Mouse (Mus musculus) adrenal gland, postnatal 14 days (tissue): Measurements from ENCODE around the gene Arfgap2. TPM values are rescaled to one million over a fixed set of nuclear protein-coding genes. Genes with fewer than 3 reads are reported as not detected.
A peak's percentile ranks its signal among the peaks of the same experiment; 100 is the strongest.

Source experiments
- DNase-seq: peaks from one replicate; pipeline ENCODE4 v3.0.0; 2021; ENCODE audit warnings: mixed read lengths
- total RNA-seq: library from RNA; stranded (reverse); gene quantifications from 2 replicates; pipeline ENCODE4 v1.2.3, GENCODE M21; 2021

Gene Arfgap2
- total RNA-seq, 1 experiment from 2014 or later = 82.6 TPM

GRCm38 (mm10) chr2:91258830-91259229 is 5.9 kb upstream of the Arfgap2 start:
- no peak for DNase-seq

GRCm38 (mm10) chr2:91259493-91259892 is 5.3 kb upstream of the Arfgap2 start:
- DNase-seq = no peak

GRCm38 (mm10) chr2:91263692-91264660 is 798 bp upstream of the Arfgap2 start:
- DNase-seq = peak; percentile 53

- no peak for DNase-seq
These were observed 3.3 kb downstream of the Arfgap2 start for GRCm38 (mm10) chr2:91268042-91268441.

GRCm38 (mm10) chr2:91268706-91269105 is 3.9 kb downstream of the Arfgap2 start:
- DNase-seq = no peak

GRCm38 (mm10) chr2:91269687-91270133 is 4.9 kb downstream of the Arfgap2 start:
- no peak for DNase-seq

- peak; percentile 73 for DNase-seq
These were observed 14.1 kb downstream of the Arfgap2 start for GRCm38 (mm10) chr2:91278749-91279371.

- no peak for DNase-seq
These were observed 14.6 kb downstream of the Arfgap2 start for GRCm38 (mm10) chr2:91279372-91279755.

- DNase-seq = no peak
These were observed 16.6 kb downstream of the Arfgap2 start for GRCm38 (mm10) chr2:91281366-91281765.

GRCm38 (mm10) chr2:91283972-91284371 is 19.2 kb downstream of the Arfgap2 start:
- no peak for DNase-seq

- DNase-seq = no peak
These were observed 19.8 kb downstream of the Arfgap2 start for GRCm38 (mm10) chr2:91284375-91285199.

- peak; percentile 87 for DNase-seq
These were observed 21.2 kb downstream of the Arfgap2 start for GRCm38 (mm10) chr2:91285885-91286505.

- DNase-seq = no peak
These were observed 22.8 kb downstream of the Arfgap2 start for GRCm38 (mm10) chr2:91287563-91287962.

GRCm38 (mm10) chr2:91291197-91292007 is 26.6 kb downstream of the Arfgap2 start:
- DNase-seq = peak; percentile 83

- DNase-seq = no peak
These were observed 29.5 kb downstream of the Arfgap2 start for GRCm38 (mm10) chr2:91294226-91294625.

- DNase-seq = no peak
These were observed 31.1 kb downstream of the Arfgap2 start for GRCm38 (mm10) chr2:91295895-91296294.

- DNase-seq = peak; percentile 68
These were observed 34.4 kb downstream of the Arfgap2 start for GRCm38 (mm10) chr2:91299156-91299555.

GRCm38 (mm10) chr2:91300784-91301183 is 36.0 kb downstream of the Arfgap2 start:
- no peak for DNase-seq

GRCm38 (mm10) chr2:91301836-91302235 is 37.1 kb downstream of the Arfgap2 start:
- DNase-seq = no peak

GRCm38 (mm10) chr2:91302845-91303244 is 38.1 kb downstream of the Arfgap2 start:
- DNase-seq = no peak

- peak; percentile 39 for DNase-seq
These were observed 41.2 kb downstream of the Arfgap2 start for GRCm38 (mm10) chr2:91305926-91306325.
